Mouse (Mus musculus) intestine, postnatal 0 days (tissue): ENCODE measurements around the gene Kcnk7. TPM values are rescaled to one million over a fixed set of nuclear protein-coding genes. Genes with fewer than 3 reads are reported as not detected.

Source experiments
- ATAC-seq: fragments of 200-750 bp; cut with Nextera tagmentation; 2 replicates; pipeline ENCODE4 v1.8.0; 2017; ENCODE audit warnings: mild to moderate bottlenecking, moderate TSS enrichment, moderate library complexity
- H3K27ac ChIP-seq: fragments of 300-500 bp; sonication (generic); 2 replicates; pipeline ENCODE4 v1.5.1; 2014; ENCODE audit warnings: mild to moderate bottlenecking, low read depth, low read length, moderate library complexity
- H3K27me3 ChIP-seq: fragments of 300-500 bp; sonication (generic); replicated peaks from 2 replicates; pipeline ENCODE4 v1.6.1; 2014; ENCODE audit warnings: low read length, mixed read lengths; ENCODE audit not compliant: control insufficient read depth, insufficient read depth
- H3K36me3 ChIP-seq: fragments of 300-500 bp; sonication (generic); 2 replicates; pipeline ENCODE4 v1.6.1; 2014; ENCODE audit warnings: mild to moderate bottlenecking, moderate library complexity; ENCODE audit not compliant: control insufficient read depth, insufficient read depth
- H3K4me1 ChIP-seq: fragments of 300-500 bp; sonication (generic); replicated peaks from 2 replicates; pipeline ENCODE4 v1.6.1; 2014; ENCODE audit warnings: antibody characterized with exemption, low read length, mixed read lengths; ENCODE audit not compliant: control insufficient read depth, insufficient read depth
- H3K4me2 ChIP-seq: fragments of 300-500 bp; sonication (generic); replicated peaks from 2 replicates; pipeline ENCODE4 v1.6.1; 2014; ENCODE audit warnings: low read depth, mild to moderate bottlenecking, moderate library complexity
- H3K4me3 ChIP-seq: fragments of 300-500 bp; sonication (generic); 2 replicates; pipeline ENCODE4 v1.5.1; 2014; ENCODE audit warnings: low read depth, low read length
- H3K9ac ChIP-seq: fragments of 300-500 bp; sonication (generic); 2 replicates; pipeline ENCODE4 v1.6.1; 2014; ENCODE audit warnings: mild to moderate bottlenecking, low read depth, low read length
- H3K9me3 ChIP-seq: fragments of 300-500 bp; sonication (generic); 2 replicates; pipeline ENCODE4 v1.6.1; 2016; ENCODE audit warnings: mixed run types; ENCODE audit not compliant: control insufficient read depth
- CTCF ChIP-seq: sonication (generic); IDR thresholded peaks from 2 replicates; pipeline ENCODE4 v1.5.1; 2016; ENCODE audit warnings: low read depth, mild to moderate bottlenecking, control low read depth, antibody characterized with exemption, moderate library complexity
- WGBS: fragments of 180-500 bp; shearing (Covaris S2); extraction: QIAGEN DNeasy Blood & Tissue Kit; methylation state at CpG from one replicate; pipeline ENCODE4 v1.1.7; 2014; 5-methylcytosine and 5-hydroxymethylcytosine counted together
- polyA plus RNA-seq: library from polyadenylated mRNA; unstranded; fragments of >200 nt; fragmentation: Nextera tagmentation; extraction: Ambion mirVana; gene quantifications from 2 replicates; pipeline ENCODE4 v1.2.1, GENCODE M21; 2015

The Kcnk7 gene
- polyA plus RNA-seq, 1 experiment from 2014 or later: 0.21 TPM

- WGBS: 68% methylated on average over 10 of the region's 10 CpGs
- no peak overlapping the region for H3K9ac ChIP-seq
- no peaks in the 10 kb centered on the region for H3K4me1 ChIP-seq
- H3K27ac ChIP-seq: no peak overlapping the region
- ATAC-seq: no peak
- no peaks in the 10 kb centered on the region for H3K9me3 ChIP-seq
- TF ChIP-seq CTCF: no peak
- no peak overlapping the region for H3K4me2 ChIP-seq
- H3K36me3 ChIP-seq: peaks cover 76% of the 10 kb centered on the region
- no peaks in the 10 kb centered on the region for H3K27me3 ChIP-seq
- H3K4me3 ChIP-seq: no peak overlapping the region
Observed at GRCm38 (mm10) chr19:5716955-5717354, 12.8 kb downstream of the Kcnk7 start.

- Histone ChIP-seq H3K4me2 (no peak overlapping the region), H3K9ac (no peak overlapping the region), H3K9me3 (no peaks in the 10 kb centered on the region), H3K36me3 (peaks cover 61% of the 10 kb centered on the region), H3K27ac (no peak overlapping the region), H3K4me3 (no peak overlapping the region), H3K4me1 (no peaks in the 10 kb centered on the region; the same call in 1 of the 2 replicates), H3K27me3 (no peaks in the 10 kb centered on the region)
- 88% methylated on average over 6 of the region's 6 CpGs for WGBS
- ATAC-seq: no peak
- no peak for TF ChIP-seq CTCF
Observed at GRCm38 (mm10) chr19:5721233-5721632, 17.1 kb downstream of the Kcnk7 start.

GRCm38 (mm10) chr19:5722848-5723425 is 18.8 kb downstream of the Kcnk7 start:
- no peak for ATAC-seq
- Histone ChIP-seq H3K4me2 (peak overlapping the region; percentile 69), H3K9me3 (no peaks in the 10 kb centered on the region), H3K27ac (peak overlapping the region; percentile 55), H3K36me3 (peaks cover 46% of the 10 kb centered on the region), H3K27me3 (no peaks in the 10 kb centered on the region), H3K4me3 (no peak overlapping the region), H3K4me1 (peaks cover 5% of the 10 kb centered on the region; the same call in 1 of the 2 replicates), H3K9ac (no peak overlapping the region)
- no peak for TF ChIP-seq CTCF
- WGBS: 63% methylated on average over 7 of the region's 7 CpGs

- peak; percentile 4 for ATAC-seq
- peaks cover 14% of the 10 kb centered on the region for H3K4me1 ChIP-seq
- H3K4me3 ChIP-seq: peak overlapping the region; percentile 50
- H3K27me3 ChIP-seq: no peaks in the 10 kb centered on the region
- peak overlapping the region; percentile 84 for H3K27ac ChIP-seq
- H3K36me3 ChIP-seq: peaks cover 38% of the 10 kb centered on the region
- no peak overlapping the region for H3K9ac ChIP-seq
- TF ChIP-seq CTCF: no peak
- 35% methylated on average over 4 of the region's 4 CpGs for WGBS
- no peaks in the 10 kb centered on the region for H3K9me3 ChIP-seq
- H3K4me2 ChIP-seq: peak overlapping the region; percentile 69
Observed at GRCm38 (mm10) chr19:5723934-5724548, 19.9 kb downstream of the Kcnk7 start.

GRCm38 (mm10) chr19:5724549-5724941 is 20.4 kb downstream of the Kcnk7 start:
- Histone ChIP-seq H3K9ac (peak overlapping the region; percentile 47; the same call in 1 of the 2 replicates), H3K27me3 (no peaks in the 10 kb centered on the region), H3K36me3 (peaks cover 33% of the 10 kb centered on the region), H3K4me2 (peak overlapping the region; percentile 69), H3K9me3 (no peaks in the 10 kb centered on the region), H3K27ac (peak overlapping the region; percentile 84), H3K4me3 (peak overlapping the region; percentile 50), H3K4me1 (peaks cover 14% of the 10 kb centered on the region)
- peak; percentile 77 for ATAC-seq
- 18% methylated on average over 7 of the region's 7 CpGs for WGBS
- TF ChIP-seq CTCF: no peak

GRCm38 (mm10) chr19:5725029-5725707 is 21.0 kb downstream of the Kcnk7 start:
- no peak for TF ChIP-seq CTCF
- Histone ChIP-seq H3K9ac (peak overlapping the region; percentile 47), H3K4me1 (peaks cover 14% of the 10 kb centered on the region), H3K4me3 (peak overlapping the region; percentile 50), H3K36me3 (peaks cover 27% of the 10 kb centered on the region), H3K27ac (peak overlapping the region; percentile 84), H3K27me3 (no peaks in the 10 kb centered on the region), H3K4me2 (peak overlapping the region; percentile 69), H3K9me3 (no peaks in the 10 kb centered on the region)
- 0 out of 2 replicates have a peak, but pooled peaks have one; percentile 1 for ATAC-seq
- WGBS: 50% methylated on average over 12 of the region's 12 CpGs
